Mouse (Mus musculus): ENCODE measurements around the gene Klf3. TPM values are rescaled to one million over a fixed set of nuclear protein-coding genes. Genes with fewer than 3 reads are reported as not detected.
A peak's percentile ranks its signal among the peaks of the same experiment; 100 is the strongest.

Klf3 gene
- polyA plus RNA-seq, 1 experiment, result 113 TPM

- H3K4me3 ChIP-seq (replicated peaks; ENCODE audit: extremely low read depth, low read depth, low read length), result no peak overlapping the region
- no peaks in the 10 kb centered on the region; the same call in 1 of the 2 replicates for H3K4me1 ChIP-seq (ENCODE audit: control insufficient read depth, insufficient read depth, low read length)
- DNase-seq, result no peak
- WGBS, result 54% methylated on average over 2 of the region's 2 CpGs
- TF ChIP-seq POLR2A (IDR thresholded peaks at IDR 0.05; ENCODE audit: borderline replicate concordance, extremely low read depth, low read depth, low read length) (no peak), CTCF (IDR thresholded peaks at IDR 0.05; ENCODE audit: insufficient read depth, low read length) (no peak)
Measured at GRCm38 (mm10) chr5:64847305-64847704, 44.1 kb downstream of the Klf3 start.

DNA sequence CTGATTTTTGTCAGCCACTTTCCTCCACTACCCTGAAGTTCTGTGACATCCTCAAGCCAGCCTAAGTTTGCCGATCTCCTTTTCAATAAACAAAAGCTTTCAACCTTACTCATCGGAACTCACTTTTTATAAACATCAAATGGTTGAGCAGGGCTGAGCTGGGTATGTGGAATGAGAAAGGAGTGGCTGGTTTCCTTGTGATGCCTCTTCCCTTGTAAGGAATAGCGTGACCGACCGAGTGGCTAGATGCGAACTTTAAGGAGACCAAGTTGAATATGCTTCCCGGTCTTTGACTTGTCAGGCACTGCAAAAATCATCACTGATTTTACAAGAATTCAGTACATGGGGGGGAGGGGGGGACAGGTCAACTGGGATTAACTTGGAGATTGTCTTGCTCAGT is 46.7 kb downstream of the Klf3 start:
- Histone ChIP-seq H3K4me1 (ENCODE audit: control insufficient read depth, insufficient read depth, low read length) (no peaks in the 10 kb centered on the region; the same call in 1 of the 2 replicates), H3K4me3 (replicated peaks; ENCODE audit: extremely low read depth, low read depth, low read length) (no peak overlapping the region)
- DNase-seq, result no peak
- TF ChIP-seq POLR2A (IDR thresholded peaks at IDR 0.05; ENCODE audit: borderline replicate concordance, extremely low read depth, low read depth, low read length), result no peak
- TF ChIP-seq CTCF (IDR thresholded peaks at IDR 0.05; ENCODE audit: insufficient read depth, low read length), result no peak
- 37% methylated on average over 7 of the region's 7 CpGs for WGBS

- WGBS, result 32% methylated on average over 5 of the region's 5 CpGs
- no peak for DNase-seq
- no peak for TF ChIP-seq CTCF (IDR thresholded peaks at IDR 0.05; ENCODE audit: insufficient read depth, low read length)
- no peak for TF ChIP-seq POLR2A (IDR thresholded peaks at IDR 0.05; ENCODE audit: borderline replicate concordance, extremely low read depth, low read depth, low read length)
- Histone ChIP-seq H3K4me3 (replicated peaks; ENCODE audit: extremely low read depth, low read depth, low read length) (no peak overlapping the region), H3K4me1 (ENCODE audit: control insufficient read depth, insufficient read depth, low read length) (no peaks in the 10 kb centered on the region; the same call in 1 of the 2 replicates)
Measured at GRCm38 (mm10) chr5:64852656-64853398, 49.6 kb downstream of the Klf3 start.

DNA sequence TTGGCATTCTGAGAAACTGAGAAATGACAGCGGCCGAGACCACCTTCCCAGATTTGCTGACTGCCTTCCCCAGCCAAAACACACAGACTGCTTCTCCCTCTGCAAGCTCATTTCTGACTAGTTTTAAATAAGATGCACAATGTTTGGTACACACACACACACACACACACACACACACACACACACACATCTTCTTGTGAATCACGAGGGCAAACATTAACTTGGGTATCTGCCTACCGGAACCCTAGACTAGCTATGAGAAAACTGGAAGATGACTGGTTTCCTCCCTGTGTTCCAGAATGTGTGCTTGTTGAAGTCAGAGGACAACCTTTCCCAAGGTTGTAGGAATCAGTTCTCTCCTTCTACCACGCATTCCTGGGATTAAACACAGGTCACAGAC is 50.2 kb downstream of the Klf3 start:
- DNase-seq, result no peak
- 86% methylated on average over 5 of the region's 5 CpGs for WGBS
- H3K4me1 ChIP-seq (ENCODE audit: control insufficient read depth, insufficient read depth, low read length), result no peaks in the 10 kb centered on the region; the same call in 1 of the 2 replicates
- no peak overlapping the region for H3K4me3 ChIP-seq (replicated peaks; ENCODE audit: extremely low read depth, low read depth, low read length)
- TF ChIP-seq CTCF (IDR thresholded peaks at IDR 0.05; ENCODE audit: insufficient read depth, low read length) (no peak), POLR2A (IDR thresholded peaks at IDR 0.05; ENCODE audit: borderline replicate concordance, extremely low read depth, low read depth, low read length) (no peak)

GRCm38 (mm10) chr5:64855199-64855598 is 52.0 kb downstream of the Klf3 start:
- DNase-seq, result no peak
- TF ChIP-seq CTCF (IDR thresholded peaks at IDR 0.05; ENCODE audit: insufficient read depth, low read length), result no peak
- no peak for TF ChIP-seq POLR2A (IDR thresholded peaks at IDR 0.05; ENCODE audit: borderline replicate concordance, extremely low read depth, low read depth, low read length)
- H3K4me3 ChIP-seq (replicated peaks; ENCODE audit: extremely low read depth, low read depth, low read length), result no peak overlapping the region
- H3K4me1 ChIP-seq (ENCODE audit: control insufficient read depth, insufficient read depth, low read length), result no peaks in the 10 kb centered on the region

DNA sequence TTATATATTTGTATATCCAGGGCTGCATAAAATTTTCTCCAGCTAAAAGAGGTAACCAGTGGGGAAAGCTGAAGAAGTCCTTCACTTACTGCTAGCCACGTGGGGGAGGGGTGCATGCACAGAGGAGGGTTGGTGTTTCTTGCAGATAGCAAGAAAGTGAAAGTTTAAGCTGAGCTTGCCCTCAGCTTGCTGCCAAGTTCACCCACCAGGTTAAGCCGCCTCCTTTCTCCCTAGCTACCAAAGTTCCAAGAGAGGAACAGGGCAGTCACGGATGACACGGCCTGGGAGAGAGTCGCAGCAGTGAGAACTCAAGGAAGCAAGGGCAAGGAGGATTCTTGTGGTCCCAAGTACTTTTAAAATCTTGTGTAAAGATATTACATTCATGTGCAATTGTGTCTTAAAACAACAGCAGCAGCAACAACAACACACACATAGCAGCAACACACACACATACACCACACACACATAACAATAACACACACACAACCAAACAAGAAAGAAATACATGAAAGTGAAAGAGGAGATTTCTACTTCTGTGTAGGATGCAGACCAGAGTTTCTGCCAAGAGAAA is 57.8 kb downstream of the Klf3 start:
- peaks cover 19% of the 10 kb centered on the region for H3K4me1 ChIP-seq (ENCODE audit: control insufficient read depth, insufficient read depth, low read length)
- 26% methylated on average over 5 of the region's 5 CpGs for WGBS
- peak overlapping the region; percentile 1 for H3K4me3 ChIP-seq (replicated peaks; ENCODE audit: extremely low read depth, low read depth, low read length)
- no peak for TF ChIP-seq CTCF (IDR thresholded peaks at IDR 0.05; ENCODE audit: insufficient read depth, low read length)
- no peak for TF ChIP-seq POLR2A (IDR thresholded peaks at IDR 0.05; ENCODE audit: borderline replicate concordance, extremely low read depth, low read depth, low read length)
- DNase-seq, result no peak

GRCm38 (mm10) chr5:64861471-64862199 is 58.4 kb downstream of the Klf3 start:
- peak; percentile 54 for DNase-seq
- peaks cover 22% of the 10 kb centered on the region for H3K4me1 ChIP-seq (ENCODE audit: control insufficient read depth, insufficient read depth, low read length)
- peak; percentile 11; the same call in 1 of the 2 replicates for TF ChIP-seq POLR2A (IDR thresholded peaks at IDR 0.05; ENCODE audit: borderline replicate concordance, extremely low read depth, low read depth, low read length)
- TF ChIP-seq CTCF (IDR thresholded peaks at IDR 0.05; ENCODE audit: insufficient read depth, low read length), result no peak
- H3K4me3 ChIP-seq (replicated peaks; ENCODE audit: extremely low read depth, low read depth, low read length), result peak overlapping the region; percentile 47
- WGBS, result 28% methylated on average over 17 of the region's 17 CpGs

DNA sequence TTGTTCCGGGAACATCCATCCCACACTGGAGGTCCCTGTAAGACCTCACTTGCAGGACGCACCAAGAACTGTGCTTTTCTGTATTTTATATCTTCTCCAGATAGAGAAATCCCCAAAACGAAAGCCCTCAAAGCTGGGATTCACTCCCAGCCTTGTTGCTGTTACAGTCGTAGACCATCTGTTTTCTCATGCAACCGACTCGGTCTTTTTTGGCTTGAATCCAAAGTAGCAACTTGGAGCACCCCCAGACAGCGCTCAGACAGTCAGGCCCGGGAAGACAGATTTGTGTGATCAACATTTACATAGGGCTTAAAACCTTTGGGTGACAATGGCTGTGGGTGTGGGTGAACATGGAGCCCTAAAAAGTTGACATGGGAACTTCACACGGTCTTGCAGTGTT is 59.1 kb downstream of the Klf3 start:
- no peak for TF ChIP-seq CTCF (IDR thresholded peaks at IDR 0.05; ENCODE audit: insufficient read depth, low read length)
- no peak for TF ChIP-seq POLR2A (IDR thresholded peaks at IDR 0.05; ENCODE audit: borderline replicate concordance, extremely low read depth, low read depth, low read length)
- H3K4me1 ChIP-seq (ENCODE audit: control insufficient read depth, insufficient read depth, low read length), result peaks cover 22% of the 10 kb centered on the region
- DNase-seq, result no peak
- H3K4me3 ChIP-seq (replicated peaks; ENCODE audit: extremely low read depth, low read depth, low read length), result no peak overlapping the region
- 45% methylated on average over 9 of the region's 9 CpGs for WGBS

DNA sequence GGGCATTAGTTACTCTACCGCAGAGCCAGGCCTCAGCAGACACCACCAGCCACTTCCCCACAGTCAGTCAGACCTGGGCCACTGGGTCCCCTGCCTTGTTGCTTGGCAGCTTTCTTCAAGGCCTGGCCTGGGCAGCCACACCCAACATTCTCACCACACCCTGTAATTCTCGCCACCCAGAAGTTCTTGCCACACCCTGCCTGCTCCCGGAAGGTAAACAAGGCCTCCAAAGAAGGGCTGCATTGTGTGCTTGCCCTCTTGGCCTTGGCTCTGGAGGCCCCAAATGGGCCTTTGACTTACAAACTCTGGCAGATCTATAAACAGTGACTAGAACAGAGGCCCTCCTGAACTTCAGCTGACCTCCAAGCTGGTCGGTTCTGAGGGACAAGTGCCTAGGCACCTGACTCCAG is 61.5 kb downstream of the Klf3 start:
- H3K4me1 ChIP-seq (ENCODE audit: control insufficient read depth, insufficient read depth, low read length), result peaks cover 22% of the 10 kb centered on the region
- WGBS, result 22% methylated on average over 4 of the region's 4 CpGs
- no peak overlapping the region for H3K4me3 ChIP-seq (replicated peaks; ENCODE audit: extremely low read depth, low read depth, low read length)
- no peak for TF ChIP-seq CTCF (IDR thresholded peaks at IDR 0.05; ENCODE audit: insufficient read depth, low read length)
- 0 out of 2 replicates have a peak, but pooled peaks have one; percentile 23 for TF ChIP-seq POLR2A (IDR thresholded peaks at IDR 0.05; ENCODE audit: borderline replicate concordance, extremely low read depth, low read depth, low read length)
- peak; percentile 57 for DNase-seq
